Mouse (Mus musculus) thymus, postnatal 25 days (tissue): Measurements from ENCODE around the gene Rab14.

ENCODE experiments used
- DNase-seq: peaks from one replicate; pipeline ENCODE4 v3.0.0; 2022

Gene Rab14

DNA sequence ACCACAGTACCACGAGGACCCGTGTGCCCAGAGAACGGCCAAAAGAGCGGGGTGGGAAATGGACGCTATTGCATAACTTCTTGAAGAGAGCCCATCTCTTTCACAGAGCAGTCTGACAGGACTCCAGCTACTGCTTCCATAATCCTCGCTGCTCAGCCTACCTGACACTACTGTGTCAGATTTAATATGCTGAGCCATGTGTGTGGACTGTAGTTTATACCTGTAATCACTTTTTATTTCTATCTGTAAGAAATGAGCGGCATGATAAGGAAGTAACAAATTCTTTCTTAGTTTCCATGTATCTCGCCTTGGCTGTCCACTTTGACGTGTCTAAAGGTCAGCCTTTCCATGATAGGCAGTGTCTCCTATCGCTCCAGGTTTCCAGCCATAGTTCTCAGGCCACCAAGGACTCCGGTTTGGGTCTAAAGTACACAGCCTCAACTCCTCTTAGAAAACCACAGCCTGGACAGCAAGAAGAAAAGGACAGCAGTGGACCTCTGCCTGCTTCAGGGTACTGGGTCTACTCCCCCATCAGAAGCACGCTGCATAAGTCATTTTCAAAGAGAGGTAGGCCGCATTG is 49.5 kb downstream of the Rab14 start:
- DNase-seq = no peak

DNA sequence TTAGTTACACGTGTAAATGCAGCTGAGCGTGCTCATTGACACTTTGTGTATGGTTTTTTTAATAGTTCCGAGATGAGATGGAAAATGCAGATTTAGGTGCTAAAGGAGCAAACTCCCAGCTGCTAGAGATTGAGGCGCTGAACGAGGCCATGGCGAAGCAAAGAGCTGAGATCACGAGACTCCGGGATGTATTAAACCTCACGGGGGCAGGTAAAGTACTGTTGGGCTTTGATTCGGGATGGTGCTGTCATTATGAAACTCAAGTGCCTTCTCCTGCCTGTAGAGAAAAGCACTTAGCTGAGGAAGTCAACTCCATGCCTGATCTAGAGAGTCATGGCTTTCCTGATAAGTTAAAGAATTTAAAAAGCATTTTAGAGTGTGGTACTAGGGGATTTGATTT is 52.1 kb downstream of the Rab14 start:
- DNase-seq = no peak

DNA sequence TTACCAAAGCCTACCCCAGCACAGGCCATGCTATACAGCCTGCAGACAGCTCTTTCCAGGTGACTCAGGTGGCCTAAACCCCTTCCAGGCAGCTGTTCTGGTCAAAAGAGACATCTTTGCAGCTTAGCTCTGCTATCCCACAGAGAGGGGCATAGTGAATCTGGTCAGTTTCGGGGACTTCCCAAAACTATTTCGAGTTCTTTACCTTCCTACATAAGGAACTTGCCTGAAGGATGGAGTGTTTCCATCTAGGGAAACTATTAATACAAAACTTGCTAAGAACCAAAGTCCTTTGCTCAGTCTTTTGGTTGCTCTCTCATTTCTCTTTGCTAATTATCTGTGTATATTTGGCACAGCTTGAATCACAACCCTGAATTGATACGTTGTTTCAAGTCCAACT is 59.2 kb downstream of the Rab14 start:
- DNase-seq = no peak

GRCm38 (mm10) chr2:35138576-35138975 is 62.3 kb downstream of the Rab14 start:
- no peak for DNase-seq

GRCm38 (mm10) chr2:35133891-35134290 is 67.0 kb downstream of the Rab14 start:
- no peak for DNase-seq

- DNase-seq = no peak
These were observed 68.3 kb downstream of the Rab14 start for GRCm38 (mm10) chr2:35132662-35133055.

DNA sequence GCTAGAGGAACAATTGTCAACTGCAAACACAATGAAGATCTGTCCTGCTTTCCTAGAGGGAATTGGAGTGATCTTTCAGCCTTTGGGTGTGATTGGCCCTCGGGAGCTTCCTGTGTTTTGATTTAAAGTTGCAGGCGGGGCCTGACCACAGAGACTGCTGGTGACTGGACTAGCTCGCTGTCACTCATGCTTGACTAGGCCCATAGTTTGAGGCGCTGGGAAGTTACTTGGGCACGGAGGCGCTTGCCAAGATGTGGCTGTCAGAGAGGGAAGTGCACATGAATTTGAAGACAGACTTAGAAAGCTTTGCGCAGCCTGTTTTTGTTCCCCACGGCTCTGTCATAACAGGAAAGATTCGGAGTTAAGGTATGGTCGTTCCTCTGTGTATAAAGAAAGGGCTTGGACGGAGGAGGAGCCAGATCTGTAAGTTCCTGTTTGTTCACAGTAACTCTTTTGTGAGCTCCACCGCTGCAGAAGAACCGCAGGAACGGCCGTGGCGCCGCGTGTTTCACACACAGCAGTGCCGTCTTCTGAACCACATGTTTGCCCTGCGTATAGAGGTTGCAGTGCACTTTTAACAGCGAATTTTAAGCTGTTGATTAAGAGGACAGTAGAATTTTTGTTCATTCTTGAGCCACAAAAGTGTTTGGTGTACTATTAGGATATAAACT is 68.8 kb downstream of the Rab14 start:
- DNase-seq = peak; percentile 96

- DNase-seq = no peak
These were observed 69.4 kb downstream of the Rab14 start for GRCm38 (mm10) chr2:35131491-35131890.
